Mouse (Mus musculus): ENCODE data around the gene Yipf3.

Yipf3 gene

DNA sequence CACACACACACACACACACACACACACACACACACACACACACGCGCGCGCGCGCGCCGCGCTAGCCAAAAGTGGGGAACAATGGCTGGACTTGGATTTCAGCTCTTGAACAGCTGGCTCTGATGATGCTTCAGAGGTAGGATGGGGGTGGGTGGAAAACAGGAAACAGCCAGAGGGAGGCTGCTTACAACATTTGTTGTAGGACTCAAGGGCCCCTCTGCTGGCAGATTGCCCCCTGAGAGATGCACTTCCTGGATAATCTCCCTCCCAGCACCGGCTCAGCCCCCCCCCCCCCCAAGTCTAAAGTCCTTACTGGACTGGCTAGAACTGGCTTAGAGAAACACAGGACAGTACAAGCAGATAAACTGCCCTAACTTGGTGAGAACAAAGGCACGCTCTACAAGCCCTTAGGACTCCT lies 39.8 kb downstream of the Yipf3 start:
- DNase-seq, result no peak

DNA sequence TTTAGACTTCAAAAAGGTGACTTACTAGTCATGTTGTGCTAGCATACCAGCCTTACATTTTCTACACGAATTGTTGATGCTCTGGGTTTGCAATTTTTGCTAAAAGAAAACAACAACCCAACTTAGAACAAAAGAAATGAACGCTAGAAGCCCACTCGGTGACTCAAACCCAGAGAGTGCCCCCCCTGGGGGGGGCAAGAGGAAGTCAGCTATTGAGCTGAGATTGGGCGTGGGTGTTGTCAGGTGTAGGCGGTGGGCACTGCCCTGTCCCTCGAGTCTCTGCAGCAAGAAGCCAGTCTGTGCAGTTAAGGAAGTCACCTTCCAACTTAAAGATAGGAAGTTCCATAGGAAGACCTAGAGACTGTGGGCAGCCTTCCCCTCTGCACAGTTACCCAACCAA lies 48.7 kb downstream of the Yipf3 start:
- DNase-seq, result peak; percentile 35 to 46

DNA sequence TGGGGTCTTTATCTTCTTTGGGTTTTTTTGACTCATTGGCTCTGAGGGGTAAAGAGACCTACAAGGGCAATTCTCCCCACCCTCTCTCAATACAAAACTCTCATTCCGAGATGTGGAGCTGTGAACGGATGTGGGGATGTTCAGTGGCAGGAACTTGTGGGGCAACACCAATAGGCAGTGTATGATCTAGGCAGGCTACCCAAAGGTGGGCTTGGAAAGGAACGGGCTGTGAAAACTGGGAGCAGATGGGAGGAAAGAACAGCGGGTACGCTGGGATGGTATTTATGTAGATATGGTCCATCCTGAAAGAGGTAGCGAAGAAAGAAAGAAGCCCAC lies 49.1 kb downstream of the Yipf3 start:
- no peak for DNase-seq

DNA sequence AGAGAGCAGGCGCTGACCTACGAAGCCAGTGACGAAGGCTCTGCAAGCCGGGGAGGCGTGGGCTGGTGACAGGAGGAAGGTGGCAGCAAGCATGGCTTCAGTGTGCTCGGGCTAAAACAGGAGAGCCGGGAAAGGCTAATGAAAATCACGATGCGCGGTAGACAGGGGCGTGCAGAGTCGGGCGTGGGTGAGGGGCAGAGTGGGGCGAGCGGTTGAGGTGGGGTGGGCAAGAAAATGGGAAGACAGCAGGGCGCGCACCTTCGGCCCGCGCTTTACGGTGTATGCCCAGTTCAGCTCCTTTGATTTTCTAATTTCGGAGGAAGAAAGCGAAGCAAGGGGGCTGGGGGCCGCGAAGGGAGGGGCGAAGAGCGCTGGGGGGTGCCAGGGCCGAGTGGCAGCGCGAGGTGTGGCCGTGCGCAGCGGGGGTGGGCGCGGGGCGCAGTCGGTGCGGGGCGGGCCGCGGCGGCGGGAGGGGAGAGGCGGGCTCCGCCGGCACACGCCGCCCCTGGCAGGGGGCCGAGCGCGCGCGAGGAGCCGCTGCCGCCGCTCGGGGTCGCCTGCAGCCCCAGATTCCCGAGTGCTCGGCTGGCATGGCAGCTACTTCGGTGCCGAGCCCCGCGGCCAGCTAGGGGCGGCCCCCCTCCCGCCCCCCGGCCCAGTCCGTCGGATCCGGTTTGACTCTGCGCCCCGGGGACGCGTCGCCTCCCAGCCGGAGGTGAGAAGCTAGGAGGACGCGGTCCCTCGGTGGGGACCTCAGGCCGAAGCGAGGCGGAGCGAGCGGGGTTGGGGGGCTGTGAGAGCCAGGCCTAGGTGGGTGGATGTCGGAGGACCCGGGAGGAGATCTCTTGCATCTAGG lies 49.7 kb downstream of the Yipf3 start, which contains the start of gene Dlk2:
TSS of gene Dlk2 (plus strand) at position 58 of the 856 bp plus-strand sequence.
- DNase-seq, result peak; percentile 34 to 41

GRCm38 (mm10) chr17:46298220-46298913 lies 50.5 kb downstream of the Yipf3 start:
- DNase-seq, result peak; percentile 77 to 79

DNA sequence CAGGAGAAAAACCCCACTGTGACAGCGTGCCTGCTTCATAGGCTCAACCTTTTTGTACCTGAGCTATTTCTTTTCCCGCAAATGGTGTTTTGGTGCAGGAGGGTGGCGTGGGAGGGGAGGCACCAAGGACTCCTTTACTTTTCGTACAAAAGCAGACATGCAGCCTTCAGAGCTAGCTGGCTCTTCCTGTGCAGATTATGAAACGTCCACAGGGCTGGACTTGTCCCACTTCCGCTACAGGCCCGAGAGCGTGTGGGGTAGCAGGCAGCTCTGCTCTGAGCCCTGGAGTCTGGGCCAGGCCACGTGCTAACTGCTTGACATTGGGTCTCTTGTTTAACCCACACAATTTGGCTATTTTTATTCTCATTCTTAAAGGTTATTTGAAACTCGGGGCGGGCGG lies 54.0 kb downstream of the Yipf3 start:
- DNase-seq, result no peak

All from B cell, adult 2 months (primary cell).